Mouse (Mus musculus) myocyte (in vitro differentiated cells): ENCODE results near the gene Prrc2a.

Experiments used
- MYOD1 ChIP-seq, 3 experiments: IDR thresholded peaks; one replicate each; pipeline ENCODE4 v1.6.1; 2011; ENCODE audit warnings: control low read depth in 2 of 3, low read depth in 2 of 3, mild to moderate bottlenecking in 2 of 3, moderate library complexity in 1 of 3; ENCODE audit not compliant: insufficient read length in 2 of 3, control insufficient read depth in 1 of 3
- POLR2A ChIP-seq: IDR thresholded peaks from one replicate; pipeline ENCODE4 v1.6.1; 2011; ENCODE audit warnings: low read depth, mild to moderate bottlenecking, control low read depth, moderate library complexity; ENCODE audit not compliant: insufficient read length

DNA sequence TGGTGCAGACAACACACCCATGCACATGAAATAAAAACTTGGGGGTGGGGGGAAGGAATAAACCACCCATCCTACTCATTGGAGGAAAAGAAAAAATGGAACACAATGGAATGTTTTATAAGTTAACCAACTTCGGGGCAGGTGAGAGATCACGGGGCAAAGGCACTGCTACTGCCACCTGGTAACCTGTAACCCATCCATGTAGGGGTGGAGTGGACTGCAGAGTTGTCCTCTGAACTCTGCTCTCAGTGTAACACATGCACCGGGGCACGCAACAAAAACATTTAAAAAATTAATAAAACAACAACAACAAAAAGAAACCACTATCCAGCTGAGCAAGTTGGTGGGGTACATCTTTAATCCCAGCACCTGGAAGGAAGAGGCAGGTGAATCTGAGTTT is 12.6 kb downstream of the Prrc2a start:
- TF ChIP-seq POLR2A (no peak), MYOD1 (IDR thresholded peaks at IDR 0.05; ENCODE audit: control insufficient read depth in 1 of 3, insufficient read length in 2 of 3, low read depth in 2 of 3) (no peak)
